8 mouse cellular contexts compared by ENCODE assay signal in the genomic region with DNA sequence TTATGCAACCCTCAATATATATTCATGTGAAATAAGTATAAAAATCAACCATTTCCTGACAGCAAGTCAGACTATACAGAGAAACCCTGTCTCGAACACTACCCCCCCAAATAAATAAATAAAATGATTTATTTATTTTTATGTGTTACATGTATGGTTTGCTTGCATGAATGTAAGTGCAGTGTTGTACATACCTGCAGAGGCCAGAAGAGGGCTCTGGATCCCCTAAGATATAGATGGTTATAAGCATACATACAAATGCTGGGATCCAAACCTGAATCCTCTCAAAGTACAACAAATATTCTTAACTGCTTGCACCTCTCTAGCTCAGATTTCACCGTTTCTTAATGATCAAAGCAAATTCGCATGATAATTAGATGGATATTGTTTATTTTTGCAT. TPM values are rescaled to one million over a fixed set of nuclear protein-coding genes. Genes with fewer than 3 reads are reported as not detected.
DNase-seq lines count a peak whose midpoint lies in the region; ATAC-seq and TF ChIP-seq lines count a peak whose summit lies in the region.

No protein-coding gene starts in this region.

- intact Hi-C loops in left cerebral cortex, adult 2 months (cut with DNase I): loop anchor here (1.0 kb wide), 1 partner anchor 67 kb away; no protein-coding TSS in a partner anchor
- intact Hi-C loops in heart, postnatal 14 days (cut with DNase I): loop anchor here (1.0 kb wide), 1 partner anchor 67 kb away; no protein-coding TSS in a partner anchor

- H3K27ac ChIP-seq in left cerebral cortex, adult 2 months: no peak overlapping the region

- TF ChIP-seq CTCF in left cerebral cortex, adult 2 months (IDR thresholded peaks at IDR 0.05): peak; percentile 73

- H3K4me3 ChIP-seq in left cerebral cortex, adult 2 months: no peak overlapping the region

- peak; percentile 28 for DNase-seq in cerebellum, adult 11 months
- peak in 1 of 2 experiments; percentile 25 for DNase-seq in left cerebral cortex, adult 2 months (ENCODE audit: extremely low spot score in 1 of 2, low spot score in 2 of 2)
- DNase-seq in left cerebral cortex, adult 8-10 months (ENCODE audit: low spot score in 2 of 2): no peak
- peak; percentile 40 for DNase-seq in brain, embryonic 18.5 days (ENCODE audit: low read depth, low spot score)
- DNase-seq in heart, postnatal 14 days: peak; percentile 9 to 29
- peak; percentile 81 for DNase-seq in retina, embryonic 14.5 days (ENCODE audit: low spot score)
- no peak for DNase-seq in urinary bladder, postnatal 25 days (ENCODE audit: low spot score)

- no peak for ATAC-seq in cerebellum, adult (ENCODE audit: insufficient number of reproducible peaks, low FRiP score, low TSS enrichment)

RNA-seq across cellular contexts. Expression of gene Rasl10b, which starts 51.5 kb away (rescaled TPM):
- total RNA-seq in left cerebral cortex, adult 2 months (2021): 100 to 1,000 TPM; 237 to 267 TPM
- total RNA-seq in left cerebral cortex, adult 8-10 months (2022): 100 to 1,000 TPM; 253 to 298 (median 277) TPM
- total RNA-seq in heart, postnatal 14 days (2021): 10 to 100 TPM; 30.4 to 31.9 TPM

RNA-seq across cellular contexts. Expression of gene Pex12, which starts 55.0 kb away (rescaled TPM):
- 10 to 100 TPM in 1 of 2 experiments, 1 to 10 TPM in 1; 9.4 to 13.9 TPM for total RNA-seq in left cerebral cortex, adult 2 months (2021)
- 10 to 100 TPM; 13.0 to 15.0 (median 13.8) TPM for total RNA-seq in left cerebral cortex, adult 8-10 months (2022)
- total RNA-seq in heart, postnatal 14 days (2021): 10 to 100 TPM in 1 of 2 experiments, 1 to 10 TPM in 1; 9.3 to 13.6 TPM

RNA-seq across cellular contexts. Expression of gene Ap2b1, which starts 58.6 kb away (rescaled TPM):
- total RNA-seq in left cerebral cortex, adult 2 months (2021): 100 to 1,000 TPM; 281 to 296 TPM
- total RNA-seq in left cerebral cortex, adult 8-10 months (2022): 100 to 1,000 TPM; 255 to 290 (median 271) TPM
- 10 to 100 TPM; 52.6 to 58.6 TPM for total RNA-seq in heart, postnatal 14 days (2021)

Comparison
In these comparisons a context has a peak if more than half of its experiments do, and no peak if none do; other contexts are left out.
1. DNase-seq: peak in cerebellum, adult 11 months (single experiment), brain, embryonic 18.5 days (single experiment), heart, postnatal 14 days (2 of 2) and retina, embryonic 14.5 days (single experiment); none in left cerebral cortex, adult 8-10 months (0 of 2) and urinary bladder, postnatal 25 days (single experiment).
2. RNA of gene Rasl10b, which starts 51.5 kb away (total RNA-seq): 253 to 298 TPM in left cerebral cortex, adult 8-10 months and 237 to 267 TPM in left cerebral cortex, adult 2 months; 30.4 to 31.9 TPM in heart, postnatal 14 days; every median in the first group is over 4 times any median in the second.
3. RNA of gene Ap2b1, which starts 58.6 kb away (total RNA-seq): 281 to 296 TPM in left cerebral cortex, adult 2 months and 255 to 290 TPM in left cerebral cortex, adult 8-10 months; 52.6 to 58.6 TPM in heart, postnatal 14 days; every median in the first group is over 4 times any median in the second.